Mouse (Mus musculus): ENCODE results near the gene Clec10a. TPM values are rescaled to one million over a fixed set of nuclear protein-coding genes. Genes with fewer than 3 reads are reported as not detected.
"Not testable (repeated sequence)": the region's sequence is repeated elsewhere in the genome, so short reads cannot be mapped to it uniquely, and the experiment has no call there.

Gene Clec10a
- 6.7 and 13.2 TPM in 2 replicates for total RNA-seq (2015; ENCODE audit: low replicate concordance)
- 2.3 and 2.4 TPM in 2 replicates for total RNA-seq (2017; ENCODE audit: low replicate concordance)

GRCm38 (mm10) chr11:70155897-70156296 lies at the start of gene Clec10a:
TSS of gene Clec10a (plus strand) at chr11:70156197.
- ATAC-seq (replicated peaks; ENCODE audit: low FRiP score, poor library complexity, severe bottlenecking) = not testable (repeated sequence)

- no peak for ATAC-seq (replicated peaks; ENCODE audit: low FRiP score, poor library complexity, severe bottlenecking)
These were observed 48.9 kb upstream of the Clec10a start for GRCm38 (mm10) chr11:70107085-70107484.

GRCm38 (mm10) chr11:70110146-70110545 lies 45.9 kb upstream of the Clec10a start:
- peak; percentile 64; the same call in 1 of the 2 replicates for ATAC-seq (replicated peaks; ENCODE audit: low FRiP score, poor library complexity, severe bottlenecking)

GRCm38 (mm10) chr11:70114562-70114961 lies 41.4 kb upstream of the Clec10a start:
- ATAC-seq (replicated peaks; ENCODE audit: low FRiP score, poor library complexity, severe bottlenecking) = no peak

- no peak for ATAC-seq (replicated peaks; ENCODE audit: low FRiP score, poor library complexity, severe bottlenecking)
These were observed 40.1 kb upstream of the Clec10a start for GRCm38 (mm10) chr11:70115901-70116300.

- no peak for ATAC-seq (replicated peaks; ENCODE audit: low FRiP score, poor library complexity, severe bottlenecking)
These were observed 26.0 kb upstream of the Clec10a start, which contains the start of gene Mgl2 for GRCm38 (mm10) chr11:70129926-70130379. TSS of gene Mgl2 (plus strand) at chr11:70130329.

GRCm38 (mm10) chr11:70135001-70135400 lies 21.0 kb upstream of the Clec10a start:
- ATAC-seq (replicated peaks; ENCODE audit: low FRiP score, poor library complexity, severe bottlenecking) = not testable (repeated sequence)

- ATAC-seq (replicated peaks; ENCODE audit: low FRiP score, poor library complexity, severe bottlenecking) = not testable (repeated sequence)
These were observed 20.1 kb upstream of the Clec10a start for GRCm38 (mm10) chr11:70135925-70136324.

GRCm38 (mm10) chr11:70139171-70139570 lies 16.8 kb upstream of the Clec10a start:
- no peak for ATAC-seq (replicated peaks; ENCODE audit: low FRiP score, poor library complexity, severe bottlenecking)

- ATAC-seq (replicated peaks; ENCODE audit: low FRiP score, poor library complexity, severe bottlenecking) = no peak
These were observed 4.9 kb upstream of the Clec10a start for GRCm38 (mm10) chr11:70151072-70151471.

- ATAC-seq (replicated peaks; ENCODE audit: low FRiP score, poor library complexity, severe bottlenecking) = no peak
These were observed 6.3 kb downstream of the Clec10a start for GRCm38 (mm10) chr11:70162336-70162735.

- no peak for ATAC-seq (replicated peaks; ENCODE audit: low FRiP score, poor library complexity, severe bottlenecking)
These were observed 10.2 kb downstream of the Clec10a start for GRCm38 (mm10) chr11:70165972-70166921.

GRCm38 (mm10) chr11:70168136-70168535 lies 12.1 kb downstream of the Clec10a start:
- no peak for ATAC-seq (replicated peaks; ENCODE audit: low FRiP score, poor library complexity, severe bottlenecking)

GRCm38 (mm10) chr11:70169471-70169870 lies 13.5 kb downstream of the Clec10a start:
- ATAC-seq (replicated peaks; ENCODE audit: low FRiP score, poor library complexity, severe bottlenecking) = not testable (repeated sequence)

GRCm38 (mm10) chr11:70170291-70170690 lies 14.3 kb downstream of the Clec10a start:
- no peak for ATAC-seq (replicated peaks; ENCODE audit: low FRiP score, poor library complexity, severe bottlenecking)

- ATAC-seq (replicated peaks; ENCODE audit: low FRiP score, poor library complexity, severe bottlenecking) = no peak
These were observed 15.2 kb downstream of the Clec10a start for GRCm38 (mm10) chr11:70171181-70171580.

GRCm38 (mm10) chr11:70171847-70172246 lies 15.8 kb downstream of the Clec10a start:
- ATAC-seq (replicated peaks; ENCODE audit: low FRiP score, poor library complexity, severe bottlenecking) = peak; percentile 75

GRCm38 (mm10) chr11:70172298-70172697 lies 16.3 kb downstream of the Clec10a start:
- ATAC-seq (replicated peaks; ENCODE audit: low FRiP score, poor library complexity, severe bottlenecking) = no peak

- no peak for ATAC-seq (replicated peaks; ENCODE audit: low FRiP score, poor library complexity, severe bottlenecking)
These were observed 18.5 kb downstream of the Clec10a start for GRCm38 (mm10) chr11:70174491-70174890.

GRCm38 (mm10) chr11:70177647-70178046 lies 21.6 kb downstream of the Clec10a start:
- 0 out of 2 replicates have a peak, but pooled peaks have one; percentile 24 for ATAC-seq (replicated peaks; ENCODE audit: low FRiP score, poor library complexity, severe bottlenecking)

GRCm38 (mm10) chr11:70178311-70178710 lies 22.3 kb downstream of the Clec10a start:
- ATAC-seq (replicated peaks; ENCODE audit: low FRiP score, poor library complexity, severe bottlenecking) = no peak

All from erythroblast, adult 5-6 weeks (primary cell).